Mouse (Mus musculus) adipocyte (in vitro differentiated cells): Measurements from ENCODE around the gene Add3.

Experiments
- DNase-seq: peaks from one replicate; pipeline ENCODE4 v3.0.0-alpha.2; 2016; ENCODE audit warnings: low spot score

Add3 gene

DNA sequence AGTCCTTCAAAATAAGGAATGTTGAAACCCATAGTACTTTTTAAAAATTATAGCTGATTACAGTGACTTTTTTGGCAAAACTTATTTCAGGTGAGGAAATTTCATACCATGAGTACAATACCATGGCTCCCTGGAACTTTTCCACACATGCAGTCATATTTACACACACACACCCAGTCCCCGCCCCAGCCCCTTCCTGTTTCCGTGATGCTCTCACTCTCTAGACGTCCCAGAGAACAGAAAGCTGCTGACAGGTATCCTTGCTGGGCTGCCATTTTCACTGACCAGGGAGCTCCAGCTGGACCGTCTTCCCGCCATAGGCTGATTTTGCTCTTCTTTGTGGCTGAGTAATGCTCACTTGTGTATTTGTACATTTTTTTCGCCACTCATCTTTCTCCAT, 101.6 kb downstream of the Add3 start:
- DNase-seq, result no peak

DNA sequence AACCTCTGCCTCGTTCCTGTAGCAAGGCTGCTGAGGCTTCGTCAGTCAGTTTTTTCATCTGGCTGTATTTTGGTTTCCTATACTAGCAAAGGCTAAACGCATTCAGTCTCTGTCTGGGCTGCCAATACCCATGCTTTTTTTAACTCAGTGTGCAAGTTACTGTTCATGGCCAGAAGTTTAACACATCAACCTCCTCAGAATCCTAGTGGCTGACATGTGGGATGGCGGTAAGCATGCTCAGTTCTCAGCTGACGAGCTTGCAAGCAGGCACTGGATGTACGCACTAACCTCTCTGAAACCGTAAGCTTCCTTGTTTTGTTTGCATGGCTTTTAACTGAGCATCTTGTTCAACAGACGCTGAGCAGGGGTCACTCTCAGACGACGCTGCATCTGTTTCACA, 103.7 kb downstream of the Add3 start:
- no peak for DNase-seq

DNA sequence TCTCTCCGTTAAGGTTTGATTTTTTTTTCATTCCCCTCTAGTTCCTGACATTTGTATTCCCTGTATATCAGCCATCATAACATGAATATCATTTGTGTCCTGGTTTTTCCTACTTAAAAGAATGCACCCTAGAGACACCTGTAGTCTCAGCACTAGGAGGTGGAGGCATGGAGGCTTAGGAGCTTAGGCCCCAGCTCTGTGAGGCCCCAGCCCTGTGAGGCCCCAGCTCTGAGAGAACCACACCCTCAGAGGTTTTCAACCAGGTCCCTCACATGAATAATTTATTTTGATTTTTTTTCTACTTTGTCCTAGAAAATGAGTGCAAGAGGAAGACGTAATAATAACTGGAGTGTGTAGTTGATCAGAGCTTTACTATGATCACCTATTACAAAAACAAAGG, 107.3 kb downstream of the Add3 start:
- DNase-seq, result no peak

DNA sequence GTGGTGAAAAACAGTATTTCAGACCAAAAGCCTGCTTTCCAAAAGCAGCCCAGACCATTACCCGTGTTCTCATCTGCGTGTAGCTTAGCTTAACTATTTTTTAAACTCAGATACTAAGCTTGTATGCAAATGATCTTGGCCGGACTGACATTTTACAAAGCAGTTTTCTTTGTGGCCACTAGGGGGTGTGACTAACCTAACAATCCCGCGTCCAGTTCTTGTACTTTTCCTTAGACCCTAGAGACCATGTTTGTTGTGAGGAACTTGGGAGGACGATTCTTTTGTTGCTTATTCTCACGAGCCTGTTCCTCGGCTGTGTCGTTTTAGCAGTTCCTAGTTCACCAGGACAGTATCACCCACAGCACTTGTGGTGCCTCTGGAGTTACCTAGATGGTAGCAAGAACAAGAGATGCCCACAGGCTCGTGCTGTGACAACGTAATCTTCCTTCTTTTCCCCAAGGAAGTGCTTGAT, 107.8 kb downstream of the Add3 start:
- DNase-seq, result peak; percentile 82

DNA sequence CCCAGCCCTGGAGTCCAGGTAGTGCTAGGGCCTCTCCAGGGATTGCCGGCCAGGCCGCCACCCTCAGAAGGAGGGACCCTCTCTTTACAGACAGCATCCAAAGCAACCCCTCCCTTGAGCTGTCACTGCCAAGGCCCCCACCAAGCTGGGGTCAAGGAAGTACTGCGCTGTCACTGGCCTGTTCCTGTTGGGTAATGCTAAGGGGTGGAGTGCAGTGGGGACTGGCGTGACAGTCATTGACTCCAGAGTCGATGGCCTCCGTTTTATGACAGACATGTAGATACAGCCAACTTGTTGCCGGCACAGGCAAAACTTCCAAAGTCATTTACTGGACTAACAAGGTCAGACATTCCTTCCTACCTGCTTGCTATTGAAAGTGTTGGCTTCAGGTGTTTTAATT, 110.8 kb downstream of the Add3 start:
- no peak for DNase-seq

DNA sequence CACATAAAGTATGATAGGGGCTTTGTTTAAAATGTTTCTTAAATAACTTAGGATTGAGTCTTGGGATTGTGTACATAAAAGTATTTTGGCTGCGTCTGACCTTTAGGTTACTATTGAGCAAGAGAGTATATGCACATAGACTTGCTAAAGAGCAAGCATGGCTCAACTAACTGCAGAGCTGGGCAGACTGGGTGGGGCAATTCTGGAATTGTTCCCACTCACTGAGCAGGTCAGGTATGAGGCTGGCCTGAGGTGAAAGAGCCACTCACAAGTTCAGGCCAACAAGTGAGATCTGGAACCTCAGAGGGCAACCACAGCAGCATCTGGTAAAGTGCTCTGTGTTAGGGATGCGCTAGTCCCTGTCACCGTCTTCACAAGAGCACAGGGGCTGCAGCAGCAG, 111.4 kb downstream of the Add3 start:
- DNase-seq, result no peak

DNA sequence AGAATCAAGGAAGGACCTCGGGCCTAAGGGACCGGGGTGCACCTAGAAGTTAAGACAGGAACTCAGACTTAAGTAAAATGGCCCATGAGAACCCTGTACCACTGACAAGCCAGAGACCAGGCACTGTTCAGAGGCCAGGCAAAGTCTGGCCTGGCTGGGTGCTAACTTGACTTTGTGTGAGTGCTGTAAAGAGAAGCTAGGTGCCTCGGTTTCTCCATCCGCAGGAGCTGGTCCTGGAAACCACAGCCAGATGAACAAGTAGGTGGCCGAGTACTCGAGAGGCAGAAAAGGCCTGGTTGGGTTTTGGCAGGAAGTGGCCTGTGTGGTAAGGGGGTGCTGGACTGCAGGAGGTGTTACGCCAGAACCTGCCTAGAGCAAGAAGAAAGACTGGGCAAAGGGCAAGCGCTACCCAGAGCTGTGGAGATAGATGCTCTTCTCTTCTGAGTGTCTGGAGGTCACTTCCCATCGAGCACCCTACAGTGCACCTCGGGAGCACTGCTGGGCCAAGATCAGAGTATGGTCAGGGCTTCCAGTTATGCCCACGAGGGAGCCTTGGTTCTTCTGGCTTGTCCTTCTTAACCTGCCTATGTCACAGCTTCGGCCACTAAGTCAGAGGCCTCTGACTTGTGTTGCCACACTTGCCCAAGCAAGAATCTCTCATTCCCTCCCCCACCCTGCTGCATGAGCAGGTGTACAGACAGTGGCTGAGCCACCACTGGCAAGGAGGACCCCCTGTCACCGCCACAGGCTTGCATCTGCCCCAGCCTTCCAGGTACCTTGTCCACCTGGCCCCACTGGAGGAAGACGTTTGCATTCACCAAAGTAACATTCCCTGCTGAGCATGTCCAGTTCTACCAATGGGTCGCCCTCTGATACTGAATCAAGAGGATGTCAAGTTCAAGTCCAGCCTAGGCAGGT, 112.1 kb downstream of the Add3 start:
- no peak for DNase-seq

DNA sequence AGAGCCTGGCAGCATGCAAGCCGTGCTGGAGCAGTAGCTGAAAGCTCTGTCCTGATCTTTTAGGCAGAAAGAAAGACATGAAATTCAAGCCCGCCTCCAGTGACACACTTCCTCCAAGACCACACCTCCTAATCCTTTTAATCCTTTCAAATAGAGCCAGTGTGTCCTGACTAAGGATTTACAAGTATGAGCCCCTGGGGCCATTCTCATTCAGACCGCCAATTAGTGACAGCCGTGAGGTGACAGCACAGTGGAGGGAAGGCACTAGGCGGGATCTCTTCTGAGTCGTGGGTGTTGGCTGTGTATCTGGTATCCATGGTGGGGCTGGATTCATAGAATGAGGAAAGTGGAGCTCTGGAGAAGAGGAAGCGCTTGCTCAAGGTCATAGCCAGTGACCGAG, 116.1 kb downstream of the Add3 start:
- DNase-seq, result no peak

DNA sequence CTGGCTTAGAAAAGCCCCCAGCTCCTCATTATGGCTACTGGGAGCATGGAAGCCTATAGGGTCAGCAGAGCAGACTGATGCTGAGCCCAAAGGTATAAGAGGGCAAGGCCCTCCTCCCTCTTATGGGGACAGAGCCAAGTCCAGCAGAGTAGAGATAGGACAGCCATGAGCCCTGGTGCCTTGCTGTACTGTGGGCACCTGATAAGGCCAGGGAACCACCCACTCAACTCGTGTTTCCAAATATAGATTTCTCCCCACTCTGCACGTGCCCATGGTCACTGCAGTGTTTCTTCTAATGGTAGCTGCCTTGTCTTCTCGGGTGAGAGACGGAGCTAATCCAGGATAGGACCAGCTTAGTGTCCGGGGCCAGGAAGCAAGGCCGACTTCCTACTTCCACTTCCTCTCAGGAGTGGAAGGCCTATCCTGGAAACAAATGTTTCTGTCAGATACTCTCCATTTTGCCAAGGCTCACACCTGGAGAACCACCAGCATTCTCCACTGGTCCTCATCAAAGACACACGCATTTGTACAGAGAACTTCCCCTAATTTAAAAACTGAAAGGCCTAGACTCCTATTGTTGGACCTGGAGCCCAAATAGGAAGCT, 116.8 kb downstream of the Add3 start:
- DNase-seq, result no peak

DNA sequence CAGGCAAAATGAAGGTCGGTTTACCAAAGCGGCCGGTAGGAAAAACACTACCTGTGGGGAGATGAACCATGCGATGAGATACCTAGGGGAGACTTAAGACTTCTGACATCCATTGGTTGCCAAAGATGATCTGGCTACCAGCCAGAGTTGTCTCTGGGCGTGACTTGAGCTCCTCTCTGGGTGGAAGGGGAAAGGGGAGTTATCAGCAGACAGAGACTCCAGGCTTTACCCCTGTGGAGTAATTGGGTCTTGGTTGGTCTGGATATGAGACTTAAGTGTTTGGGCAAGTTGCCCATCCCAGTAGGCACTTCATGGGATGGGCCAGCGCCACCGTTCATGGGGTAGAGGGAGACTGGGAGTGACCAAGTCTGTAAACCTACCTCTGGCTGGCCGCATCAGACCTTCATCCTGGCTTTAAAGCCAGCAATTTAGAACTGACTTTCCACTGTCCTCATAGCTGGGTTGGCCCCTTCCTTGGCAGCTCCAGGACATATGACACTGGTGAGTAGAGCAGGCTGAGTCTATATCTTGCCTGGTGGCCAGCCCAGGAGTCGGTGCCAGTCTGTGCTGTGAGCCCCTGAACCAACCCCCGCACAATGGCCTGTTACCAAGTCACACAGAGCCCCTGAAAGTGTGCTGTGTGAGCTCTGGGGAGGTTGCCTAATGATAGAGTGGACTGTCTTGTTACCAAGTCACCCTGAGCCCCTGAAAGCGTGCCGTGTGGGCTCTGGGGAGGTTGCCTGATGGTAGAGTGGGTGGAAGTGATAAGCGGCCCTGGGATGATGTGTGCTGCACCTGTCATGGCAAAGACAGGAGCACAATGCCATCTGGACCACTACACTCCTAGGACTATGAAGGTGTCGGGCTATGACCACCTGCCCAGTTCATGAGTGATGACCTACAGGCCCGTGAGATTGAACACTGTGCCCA, 117.7 kb downstream of the Add3 start:
- DNase-seq, result peak; percentile 60

DNA sequence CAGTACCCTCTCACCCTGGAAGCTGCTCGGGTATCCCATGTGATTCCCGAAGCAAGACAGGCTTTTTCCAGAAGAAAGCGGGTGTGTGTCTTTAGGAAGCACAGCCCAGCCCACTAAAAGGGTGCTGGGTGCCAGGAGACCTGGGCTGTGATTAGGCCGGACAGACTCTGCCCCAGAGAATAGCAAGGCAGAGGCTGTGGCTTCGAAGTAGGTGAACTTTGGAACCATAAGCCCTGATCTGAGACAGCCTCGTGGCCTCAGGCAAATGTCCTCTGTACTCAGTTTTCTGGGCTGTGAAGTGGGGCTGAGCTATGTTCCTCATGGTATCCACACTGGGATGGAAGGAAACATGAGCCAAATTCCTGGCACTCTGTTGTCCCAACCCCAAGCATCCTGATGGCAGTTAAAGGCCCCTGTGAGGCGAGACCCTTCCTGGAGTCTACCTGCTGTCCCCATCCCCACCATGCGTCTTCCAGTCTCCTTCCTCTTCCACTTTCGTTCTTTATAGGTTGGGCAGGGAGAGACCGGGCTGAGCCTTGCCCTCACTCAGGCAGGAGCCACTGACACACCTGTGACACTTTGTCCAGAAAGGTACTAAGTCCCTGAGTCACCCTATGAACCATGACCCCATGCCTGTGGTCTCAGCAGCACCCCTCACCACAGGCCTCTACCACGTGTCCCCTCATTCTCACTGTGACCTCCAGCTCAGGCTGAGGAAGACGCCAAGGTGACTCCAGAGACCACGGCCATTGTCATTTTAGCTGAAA, 118.7 kb downstream of the Add3 start:
- no peak for DNase-seq

DNA sequence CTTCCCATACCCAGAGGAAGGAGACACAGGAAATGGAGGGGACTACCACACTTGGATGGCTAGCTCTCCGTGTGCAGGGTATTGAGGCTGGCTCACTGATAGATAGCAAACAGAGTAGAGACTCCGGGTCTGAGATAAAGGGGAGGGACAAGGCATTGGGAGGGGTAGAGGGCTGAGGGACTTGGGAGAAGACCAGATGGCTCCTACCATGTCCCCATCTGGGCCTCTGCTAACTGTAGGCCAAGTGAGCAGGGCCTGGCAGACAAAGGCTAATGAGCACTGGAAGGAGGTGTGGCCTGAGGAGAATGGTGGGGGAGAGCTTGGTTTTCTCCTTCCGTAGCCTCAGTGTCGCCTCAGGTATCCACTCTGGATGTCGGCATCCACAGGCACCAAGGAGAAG, 119.3 kb downstream of the Add3 start:
- peak; percentile 17 for DNase-seq

DNA sequence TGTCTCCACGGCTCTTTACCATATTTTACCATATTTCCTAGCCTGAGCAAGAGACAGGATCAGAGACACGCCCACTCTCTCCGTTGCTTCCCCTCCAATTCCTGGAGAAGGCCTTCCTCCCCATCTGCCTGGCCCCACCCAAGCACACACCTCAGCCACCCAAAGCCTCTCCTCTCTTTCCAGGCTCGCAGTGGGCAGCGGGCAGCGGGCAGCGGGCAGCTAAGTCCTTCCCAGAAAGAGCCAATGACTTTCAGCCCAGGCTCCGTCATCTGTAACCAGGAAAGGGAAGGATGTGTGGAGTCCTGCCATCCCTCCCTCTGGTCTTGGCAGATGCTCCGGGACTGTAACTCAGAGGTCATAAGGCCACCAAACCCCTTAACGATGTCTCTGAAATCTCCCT, 120.0 kb downstream of the Add3 start:
- DNase-seq, result peak; percentile 28

DNA sequence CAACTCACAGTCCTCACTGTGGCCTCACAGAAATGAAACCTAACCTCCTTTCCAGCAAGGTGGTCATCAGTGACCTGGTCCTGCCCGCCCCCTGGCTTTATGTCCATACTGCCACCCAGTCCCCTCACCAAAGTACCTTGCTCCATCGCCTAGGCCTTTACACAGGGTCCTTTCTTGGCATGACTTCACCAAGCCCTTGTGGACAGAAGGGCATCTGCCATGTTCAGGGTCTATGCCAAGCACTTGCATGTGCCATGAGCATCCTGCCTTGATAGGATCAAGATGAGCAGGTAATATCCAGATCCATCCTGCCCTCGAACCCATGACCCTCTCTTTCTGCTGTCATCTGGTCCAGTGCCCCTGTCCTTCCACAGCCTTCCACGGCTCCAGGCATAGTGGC, 120.6 kb downstream of the Add3 start:
- DNase-seq, result no peak

DNA sequence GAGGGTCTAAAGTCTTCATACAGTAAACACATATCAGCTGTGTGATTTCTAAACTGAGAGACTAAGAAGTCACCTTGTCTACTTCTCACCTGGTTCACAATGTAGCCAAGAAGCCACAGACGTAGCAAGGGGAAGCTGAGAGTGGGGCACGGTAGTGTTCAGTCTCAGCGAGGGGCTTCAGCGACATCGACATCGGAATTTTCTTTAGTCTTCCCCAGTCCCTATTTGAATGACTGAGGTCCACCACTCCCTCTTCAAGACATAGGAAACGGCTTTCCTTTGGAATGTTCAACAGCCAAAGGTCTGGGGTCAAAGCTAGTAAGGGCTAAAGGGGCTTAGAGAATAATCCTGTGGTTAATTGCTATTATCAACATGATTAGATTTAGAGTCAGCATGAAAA, 121.8 kb downstream of the Add3 start:
- DNase-seq, result no peak

DNA sequence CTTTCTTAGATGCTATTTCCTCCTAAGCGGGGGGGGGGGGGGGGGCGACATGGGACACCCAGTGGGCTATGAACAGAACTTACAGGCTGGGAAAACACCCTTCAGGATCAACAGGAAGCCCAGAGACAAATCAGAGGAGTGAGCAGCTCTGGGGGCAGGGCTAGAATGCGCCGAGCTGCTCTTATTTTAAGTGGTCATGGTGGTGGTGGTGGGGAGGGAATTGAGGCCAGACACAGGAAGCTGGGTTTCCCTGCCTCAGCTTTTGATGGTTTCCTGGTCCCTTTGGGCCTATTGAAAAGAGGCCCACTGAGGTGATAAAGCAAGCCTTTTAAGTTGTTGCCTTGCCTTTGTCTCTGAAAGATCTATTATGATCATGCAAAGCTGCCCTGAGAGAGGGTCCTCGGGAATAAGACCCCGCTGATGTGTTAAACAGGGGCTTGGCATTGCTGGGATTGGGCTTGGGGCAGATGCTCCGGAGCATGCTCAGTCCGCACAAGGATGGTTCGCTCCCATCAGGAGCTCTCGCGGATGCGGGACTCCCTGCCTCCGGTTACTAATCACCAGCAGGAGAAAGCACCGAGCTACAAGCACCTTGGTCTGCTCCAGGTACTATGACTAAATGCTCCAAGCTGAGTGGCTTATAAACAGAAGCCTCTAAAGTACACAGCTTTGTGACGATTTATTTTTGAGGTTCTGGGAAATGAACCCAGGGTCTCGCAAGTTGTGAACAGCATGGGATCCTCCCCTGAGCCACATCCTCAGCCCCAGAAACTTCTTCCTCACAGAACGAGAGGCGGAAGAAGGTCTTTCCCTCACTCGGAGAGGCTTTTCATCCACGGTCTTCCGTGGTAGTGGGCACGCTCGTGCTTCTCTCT, 123.9 kb downstream of the Add3 start:
- no peak for DNase-seq

DNA sequence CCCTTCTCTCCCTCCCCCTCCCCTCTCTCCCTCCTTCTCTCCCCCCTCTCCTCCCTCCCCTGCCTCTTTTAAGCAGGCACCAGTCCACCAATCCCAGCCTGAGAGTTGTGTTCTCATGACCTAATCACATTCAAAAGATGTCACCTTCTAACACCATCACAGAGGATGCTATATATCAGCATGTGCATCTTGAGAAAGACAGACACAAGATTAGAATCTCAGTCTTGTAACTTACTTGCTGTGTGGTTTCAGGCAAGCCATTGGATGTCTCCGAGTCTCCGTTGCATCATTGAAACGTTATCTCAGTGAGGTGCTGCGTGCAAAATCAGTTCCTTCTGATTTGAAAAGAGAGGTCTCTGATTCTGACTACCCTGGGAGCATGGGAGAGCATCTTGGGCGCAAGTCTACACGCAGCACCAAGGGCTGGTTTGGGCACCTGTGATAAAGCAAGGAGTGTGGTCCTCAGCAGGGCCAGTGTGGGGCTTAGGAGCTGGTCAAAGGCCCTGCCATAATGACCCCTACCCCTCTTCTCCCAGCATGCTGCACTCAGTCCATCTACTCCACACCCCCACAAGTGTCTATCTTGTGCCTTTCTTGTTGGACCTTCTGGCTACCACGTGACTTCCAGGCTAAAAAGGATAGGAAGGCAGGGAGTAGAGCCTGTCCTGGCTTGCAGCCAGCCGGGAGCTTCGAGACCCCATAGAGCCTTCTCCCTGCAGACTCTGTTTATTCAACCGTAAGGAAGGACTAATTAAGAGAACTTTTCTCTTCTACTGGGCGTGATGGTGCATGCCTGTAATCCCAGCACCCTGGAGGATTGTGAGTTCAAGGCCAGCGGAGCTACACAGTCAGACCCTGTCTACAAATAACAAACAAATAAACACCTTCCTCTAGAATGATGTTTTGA, 124.8 kb downstream of the Add3 start:
- DNase-seq, result no peak

DNA sequence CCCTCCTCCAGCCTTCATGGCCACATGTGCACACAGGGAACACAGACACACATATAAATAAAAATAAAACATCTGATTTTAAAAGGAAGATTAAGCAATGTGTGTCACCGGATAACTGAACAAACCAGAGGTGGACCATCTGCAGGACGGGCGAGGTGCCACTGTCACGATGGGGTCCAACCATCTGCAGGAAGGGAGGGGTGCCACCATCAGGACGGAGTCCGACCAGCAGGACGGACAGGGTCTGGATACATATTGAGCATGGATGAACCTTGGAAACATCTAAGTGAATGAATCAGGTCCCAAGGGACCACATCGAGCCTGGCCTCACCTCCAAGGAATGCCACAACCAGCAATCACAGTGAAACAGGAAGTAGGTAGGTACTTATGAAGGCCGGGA, 127.1 kb downstream of the Add3 start:
- no peak for DNase-seq

DNA sequence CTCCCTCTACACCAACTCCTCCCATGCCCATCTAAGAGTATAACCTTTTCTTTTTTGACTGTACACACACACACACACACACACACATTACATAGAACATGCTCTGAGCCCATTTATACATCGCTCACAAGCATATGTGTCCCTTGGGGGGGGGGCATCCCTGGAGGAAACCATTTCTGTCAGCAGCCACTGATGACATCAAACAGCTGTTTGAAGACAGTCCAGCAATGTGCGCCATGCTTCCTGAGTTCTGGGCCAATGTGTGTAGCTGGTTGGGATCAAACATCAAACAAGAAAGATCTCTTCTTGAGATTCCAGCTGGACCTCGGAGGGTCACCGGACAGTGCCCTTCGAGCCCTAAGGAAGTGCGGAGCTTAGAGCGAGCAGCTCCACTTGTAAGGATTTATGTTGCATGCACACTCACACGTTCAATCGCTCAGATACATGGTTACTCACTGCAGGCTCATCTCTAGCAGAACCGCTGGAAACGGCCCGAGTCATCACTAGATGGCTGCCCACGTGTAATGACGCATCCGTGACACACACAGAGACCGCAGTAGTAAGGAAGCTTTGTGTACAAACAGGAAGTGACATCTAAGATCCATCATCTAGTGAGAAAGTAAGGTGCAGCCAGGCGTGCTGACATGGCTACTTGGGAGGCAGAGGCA, 132.9 kb downstream of the Add3 start:
- DNase-seq, result no peak
